Mouse (Mus musculus) left cerebral cortex, adult 18-20 months (tissue): ENCODE data around the gene Gm20814. TPM values are rescaled to one million over a fixed set of nuclear protein-coding genes. Genes with fewer than 3 reads are reported as not detected.
"Not testable (repeated sequence)": the region's sequence is repeated elsewhere in the genome, so short reads cannot be mapped to it uniquely, and the experiment has no call there.

ENCODE experiments used
- DNase-seq, 2 experiments: peaks; one replicate each; pipeline ENCODE4 v3.0.0; 2021 to 2022; ENCODE audit warnings: low spot score in 2 of 2, mixed read lengths in 1 of 2
- long read RNA-seq, 2 experiments: library from polyadenylated mRNA; stranded (forward); transcript quantifications; one replicate each; pipeline ENCODE4 v2.0.0; 2021
- total RNA-seq, 2 experiments: library from RNA; stranded (reverse); gene quantifications; 2 replicates each; pipeline ENCODE4 v1.2.3; 2021

Gene Gm20814
- total RNA-seq = not detected
- long read RNA-seq, experiment 1 = 0 reads
- long read RNA-seq, experiment 2 = 0 reads

GRCm38 (mm10) chrY:75195556-75195955, at the start of gene Gm20814:
Gm20814 (plus strand) TSS chrY:75195856.
- DNase-seq = not testable (repeated sequence)
